Mouse (Mus musculus): ENCODE data around the gene Spint1. TPM values are rescaled to one million over a fixed set of nuclear protein-coding genes. Genes with fewer than 3 reads are reported as not detected.

Spint1 gene
- polyA plus RNA-seq (2016; fragmentation: Nextera tagmentation; extraction: Ambion mirVana), result 2.0 and 2.1 TPM in 2 replicates

DNA sequence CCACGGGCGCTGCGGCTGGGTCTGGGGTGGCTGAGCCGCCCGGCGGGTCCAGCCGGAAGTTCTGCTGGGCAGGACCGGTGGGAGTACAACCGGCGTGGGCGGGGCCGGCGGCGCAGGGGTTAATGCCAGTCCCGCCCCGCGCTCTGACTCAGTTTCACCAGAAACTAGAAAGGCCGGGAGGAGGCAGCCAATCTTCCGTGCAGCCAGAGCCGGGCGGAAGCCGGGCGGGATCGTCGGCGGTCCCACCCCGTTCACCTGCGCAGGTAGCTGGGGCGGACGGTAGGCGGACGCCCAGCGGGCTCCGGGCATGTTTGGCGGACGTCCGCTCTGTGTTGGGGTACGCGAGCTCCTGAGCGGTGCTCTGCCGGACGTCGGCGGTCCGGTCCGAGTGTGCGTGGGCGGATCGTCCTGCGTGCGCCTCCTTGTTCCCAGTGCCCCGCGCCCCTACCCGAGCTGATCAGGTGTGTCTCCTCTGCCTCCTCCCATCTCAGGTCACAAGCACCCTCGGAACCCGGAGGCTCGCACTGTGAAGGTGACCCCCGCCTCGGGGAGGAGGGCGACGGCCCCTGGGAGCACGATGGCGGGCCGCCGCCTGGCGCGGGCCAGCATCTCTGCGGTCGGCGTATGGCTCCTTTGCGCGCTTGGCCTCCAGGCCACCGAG, at the start of gene Spint1:
Gene Spint1 (plus strand): TSS at position 153 of the 661 bp plus-strand sequence.
- Histone ChIP-seq H3K4me3 (replicated peaks) (peak within 1 kb of the TSS; percentile 44), H3K27ac (no peak within 1 kb of the TSS), H3K4me2 (peak within 1 kb of the TSS; percentile 62), H3K27me3 (peaks cover 74% of the 10 kb centered on the region), H3K9me3 (no peaks in the 10 kb centered on the region), H3K9ac (peak within 1 kb of the TSS; percentile 40; the same call in 1 of the 2 replicates), H3K36me3 (replicated peaks) (no peaks in the 10 kb centered on the region), H3K4me1 (peaks cover 14% of the 10 kb centered on the region)
- under 1% methylated on average over 69 of the region's 73 CpGs for WGBS
- no peak for ATAC-seq (ENCODE audit: low FRiP score)

DNA sequence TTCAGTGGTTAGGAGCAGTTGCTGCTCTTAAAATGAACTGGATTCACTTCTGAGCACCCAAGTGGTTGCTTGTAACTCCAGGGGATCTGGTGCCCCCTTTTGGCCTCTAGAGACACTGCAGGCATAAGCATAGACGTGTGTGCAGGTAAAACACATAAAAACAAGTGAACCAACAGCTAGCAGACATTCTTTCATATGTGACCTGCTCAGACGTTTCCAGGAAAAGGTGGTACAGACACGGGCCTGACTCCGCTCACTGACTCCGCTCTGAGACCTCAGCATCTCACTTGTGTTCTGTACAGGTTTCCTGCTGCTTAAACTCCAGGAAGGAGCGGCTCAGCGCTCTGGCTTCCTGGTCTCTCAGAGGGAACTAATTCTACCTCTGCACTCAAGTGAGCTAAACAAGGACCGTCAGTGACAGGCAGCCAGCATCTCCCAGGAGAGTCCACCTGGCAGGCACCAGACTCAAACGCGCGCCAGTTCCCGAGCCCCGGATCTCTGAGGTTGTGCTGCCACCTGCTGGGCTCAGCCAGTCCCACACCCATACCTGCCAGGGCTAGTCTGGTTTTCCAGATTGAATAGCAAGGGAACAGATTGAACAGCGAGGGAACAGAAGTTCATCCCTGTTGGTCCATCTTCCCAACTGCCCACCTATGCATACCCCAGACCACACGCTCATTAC, 48.0 kb upstream of the Spint1 start:
- 6% methylated on average over 15 of the region's 15 CpGs for WGBS
- Histone ChIP-seq H3K27ac (no peak overlapping the region), H3K36me3 (replicated peaks) (peaks cover 18% of the 10 kb centered on the region), H3K9me3 (no peaks in the 10 kb centered on the region), H3K27me3 (no peaks in the 10 kb centered on the region), H3K9ac (no peak overlapping the region), H3K4me1 (peaks cover 5% of the 10 kb centered on the region; the same call in 1 of the 2 replicates), H3K4me2 (peak overlapping the region; percentile 59), H3K4me3 (replicated peaks) (peak overlapping the region; percentile 25)
- peak; percentile 84 for ATAC-seq (ENCODE audit: low FRiP score)

DNA sequence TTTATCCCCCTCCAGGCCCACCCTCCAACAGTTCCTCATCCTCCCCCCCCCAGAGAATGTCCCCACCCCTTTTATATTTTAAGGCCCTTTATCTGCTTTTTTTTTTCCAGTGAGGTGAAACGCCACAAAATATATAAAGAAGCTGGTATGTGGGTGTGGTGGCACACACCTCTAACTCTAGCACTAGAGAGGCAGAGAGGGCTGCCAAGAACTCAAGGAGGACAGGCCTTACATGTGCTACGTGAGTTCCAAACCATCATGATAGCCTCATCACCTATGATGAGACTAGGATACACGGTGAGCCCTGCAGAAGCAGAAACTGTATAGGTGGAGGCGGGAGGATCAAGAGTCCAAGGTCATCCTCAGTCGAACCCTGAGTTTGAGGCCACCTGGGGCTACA, 46.2 kb upstream of the Spint1 start:
- Histone ChIP-seq H3K9ac (no peak overlapping the region), H3K27me3 (no peaks in the 10 kb centered on the region), H3K4me2 (no peak overlapping the region), H3K4me3 (replicated peaks) (no peak overlapping the region), H3K27ac (no peak overlapping the region), H3K36me3 (replicated peaks) (peaks cover 3% of the 10 kb centered on the region), H3K9me3 (no peaks in the 10 kb centered on the region), H3K4me1 (peaks cover 5% of the 10 kb centered on the region; the same call in 1 of the 2 replicates)
- WGBS, result 88% methylated on average over 5 of the region's 5 CpGs
- no peak for ATAC-seq (ENCODE audit: low FRiP score)

DNA sequence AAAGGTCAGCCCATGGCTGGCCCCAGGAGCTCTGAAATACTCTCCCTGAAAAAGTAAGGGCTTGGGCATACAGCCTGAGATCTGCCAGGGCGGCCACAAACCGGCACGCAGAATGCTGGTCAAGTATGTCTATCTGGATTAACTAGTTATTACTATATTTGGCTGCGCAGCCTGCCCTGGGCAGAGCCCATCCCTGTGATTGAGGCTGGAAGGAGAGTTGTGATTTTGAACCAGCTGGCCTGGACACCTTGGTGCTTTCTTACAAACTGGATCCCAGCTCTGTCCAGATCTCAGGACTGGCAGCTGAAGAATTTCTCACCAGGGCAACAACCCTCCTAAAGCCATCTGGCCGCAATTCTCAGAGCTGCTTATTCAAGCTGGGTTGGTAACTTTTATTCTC, 43.0 kb upstream of the Spint1 start:
- Histone ChIP-seq H3K36me3 (replicated peaks) (no peaks in the 10 kb centered on the region), H3K4me3 (replicated peaks) (no peak overlapping the region), H3K27ac (no peak overlapping the region), H3K4me1 (peaks cover 13% of the 10 kb centered on the region; the same call in 1 of the 2 replicates), H3K9ac (no peak overlapping the region), H3K9me3 (no peaks in the 10 kb centered on the region), H3K27me3 (no peaks in the 10 kb centered on the region), H3K4me2 (no peak overlapping the region)
- 91% methylated on average over 5 of the region's 5 CpGs for WGBS
- no peak for ATAC-seq (ENCODE audit: low FRiP score)

DNA sequence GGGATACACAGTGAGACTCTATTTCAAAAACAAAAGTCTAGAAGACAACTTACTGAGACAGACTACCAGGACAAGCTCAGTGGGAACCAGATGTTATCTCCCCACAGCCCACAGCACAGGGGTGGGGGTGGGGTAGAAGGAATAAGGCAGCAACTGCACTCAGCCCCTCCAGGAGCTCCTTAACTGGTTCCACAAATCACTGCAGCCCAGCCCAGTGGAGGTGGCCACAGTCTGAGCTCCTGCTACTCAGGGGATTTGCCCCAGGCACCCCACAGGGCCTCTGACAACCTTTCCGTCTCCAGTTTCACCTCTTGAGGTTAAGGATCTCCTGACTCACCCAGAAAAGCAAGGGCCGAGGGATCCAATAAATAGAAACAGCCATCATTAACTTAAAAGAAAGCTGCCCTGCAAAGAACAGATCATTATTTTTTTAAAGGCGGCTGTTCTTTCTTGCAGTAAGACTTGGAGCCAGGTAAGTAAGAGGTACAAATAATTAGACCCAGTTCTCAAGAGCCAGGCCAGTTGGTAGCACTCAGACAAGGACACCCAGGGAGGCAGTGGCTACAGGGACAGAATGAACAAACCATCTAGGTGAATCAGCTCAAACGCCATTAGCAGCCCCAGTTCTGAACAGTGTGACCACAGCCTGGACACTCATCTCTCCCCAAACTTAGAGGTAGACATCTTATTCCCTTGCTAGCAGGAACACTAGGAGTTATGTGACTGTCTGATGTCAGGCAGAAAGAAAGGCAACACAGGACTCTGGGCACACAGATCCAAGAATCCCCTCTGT, 40.6 kb upstream of the Spint1 start:
- Histone ChIP-seq H3K4me3 (replicated peaks) (no peak overlapping the region), H3K4me1 (peaks cover 12% of the 10 kb centered on the region; the same call in 1 of the 2 replicates), H3K4me2 (no peak overlapping the region), H3K36me3 (replicated peaks) (no peaks in the 10 kb centered on the region), H3K27ac (no peak overlapping the region), H3K27me3 (no peaks in the 10 kb centered on the region), H3K9me3 (no peaks in the 10 kb centered on the region), H3K9ac (no peak overlapping the region)
- 23% methylated on average over 4 of the region's 4 CpGs for WGBS
- no peak for ATAC-seq (ENCODE audit: low FRiP score)

DNA sequence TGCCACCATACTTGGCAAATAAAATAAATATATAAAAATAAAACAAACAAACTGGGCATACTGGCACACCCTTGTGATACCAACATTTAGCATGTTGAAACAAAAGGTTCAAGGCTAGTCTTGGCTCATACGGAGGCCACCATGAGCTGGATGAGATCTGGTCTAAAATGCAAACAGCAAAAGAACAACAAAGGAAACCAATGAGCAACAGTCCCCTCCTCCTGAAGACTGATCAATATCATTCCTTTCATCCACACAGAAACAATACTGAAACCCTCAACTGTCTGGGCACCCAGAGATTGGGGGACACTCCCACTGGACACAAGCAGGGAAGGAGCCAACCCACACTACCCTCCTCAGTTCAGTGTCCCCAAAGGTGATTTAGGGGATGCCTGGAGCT, 39.7 kb upstream of the Spint1 start:
- no peak for ATAC-seq (ENCODE audit: low FRiP score)
- Histone ChIP-seq H3K4me2 (no peak overlapping the region), H3K4me1 (peaks cover 12% of the 10 kb centered on the region; the same call in 1 of the 2 replicates), H3K4me3 (replicated peaks) (no peak overlapping the region), H3K9me3 (no peaks in the 10 kb centered on the region), H3K27ac (no peak overlapping the region), H3K27me3 (no peaks in the 10 kb centered on the region), H3K36me3 (replicated peaks) (no peaks in the 10 kb centered on the region), H3K9ac (no peak overlapping the region)
- WGBS, result 97% methylated on average over 1 of the region's 1 CpGs

DNA sequence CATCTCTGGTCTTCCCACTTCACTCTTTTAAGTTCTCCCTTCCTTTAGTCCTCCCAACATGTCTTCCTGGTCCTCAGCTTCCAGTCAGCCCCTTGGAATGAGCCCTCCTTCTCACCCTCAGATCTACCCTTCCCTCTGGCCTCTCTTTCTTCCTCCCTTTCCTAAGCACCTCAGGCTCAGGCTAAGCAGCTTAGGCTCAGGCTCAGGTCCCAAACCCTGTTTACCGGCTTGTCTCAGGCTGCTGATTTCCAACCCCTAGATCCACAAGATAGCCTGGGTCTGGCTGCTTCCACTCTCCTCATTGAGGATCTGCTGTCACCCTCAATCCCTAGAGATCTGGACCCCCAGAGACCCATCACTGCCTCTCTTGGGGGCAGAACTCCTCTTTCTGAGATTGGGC, 39.1 kb upstream of the Spint1 start:
- no peak overlapping the region for H3K4me2 ChIP-seq
- H3K27me3 ChIP-seq, result no peaks in the 10 kb centered on the region
- H3K9ac ChIP-seq, result no peak overlapping the region; the same call in 1 of the 2 replicates
- H3K4me1 ChIP-seq, result peaks cover 17% of the 10 kb centered on the region
- H3K27ac ChIP-seq, result no peak overlapping the region
- H3K36me3 ChIP-seq (replicated peaks), result no peaks in the 10 kb centered on the region
- H3K4me3 ChIP-seq (replicated peaks), result no peak overlapping the region
- 14% methylated on average over 1 of the region's 1 CpGs for WGBS
- ATAC-seq (ENCODE audit: low FRiP score), result no peak
- H3K9me3 ChIP-seq, result no peaks in the 10 kb centered on the region

DNA sequence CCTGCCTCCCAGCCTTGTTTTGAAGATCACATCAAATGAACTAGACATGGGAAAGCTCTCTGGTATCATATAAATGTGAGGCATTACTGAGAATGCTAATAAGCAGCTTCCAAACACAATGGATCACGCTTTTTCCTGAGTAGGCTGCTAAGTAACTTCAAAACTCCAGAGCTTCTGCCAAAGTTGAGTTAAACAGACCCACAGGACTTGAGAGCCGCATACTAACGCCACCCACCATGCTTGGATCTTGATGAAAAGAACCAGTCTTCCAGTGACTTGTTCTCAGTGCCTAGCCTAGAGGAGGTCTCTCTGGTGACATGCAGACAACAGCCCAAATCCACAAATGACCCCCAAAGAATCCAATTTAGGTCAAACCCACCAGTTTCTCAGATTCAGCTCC, 38.2 kb upstream of the Spint1 start:
- peaks cover 24% of the 10 kb centered on the region for H3K4me1 ChIP-seq
- WGBS, result 49% methylated on average over 3 of the region's 3 CpGs
- H3K36me3 ChIP-seq (replicated peaks), result no peaks in the 10 kb centered on the region
- H3K4me2 ChIP-seq, result no peak overlapping the region
- no peak overlapping the region for H3K4me3 ChIP-seq (replicated peaks)
- no peak overlapping the region for H3K27ac ChIP-seq
- no peak overlapping the region for H3K9ac ChIP-seq
- no peaks in the 10 kb centered on the region for H3K27me3 ChIP-seq
- no peak for ATAC-seq (ENCODE audit: low FRiP score)
- no peaks in the 10 kb centered on the region for H3K9me3 ChIP-seq

DNA sequence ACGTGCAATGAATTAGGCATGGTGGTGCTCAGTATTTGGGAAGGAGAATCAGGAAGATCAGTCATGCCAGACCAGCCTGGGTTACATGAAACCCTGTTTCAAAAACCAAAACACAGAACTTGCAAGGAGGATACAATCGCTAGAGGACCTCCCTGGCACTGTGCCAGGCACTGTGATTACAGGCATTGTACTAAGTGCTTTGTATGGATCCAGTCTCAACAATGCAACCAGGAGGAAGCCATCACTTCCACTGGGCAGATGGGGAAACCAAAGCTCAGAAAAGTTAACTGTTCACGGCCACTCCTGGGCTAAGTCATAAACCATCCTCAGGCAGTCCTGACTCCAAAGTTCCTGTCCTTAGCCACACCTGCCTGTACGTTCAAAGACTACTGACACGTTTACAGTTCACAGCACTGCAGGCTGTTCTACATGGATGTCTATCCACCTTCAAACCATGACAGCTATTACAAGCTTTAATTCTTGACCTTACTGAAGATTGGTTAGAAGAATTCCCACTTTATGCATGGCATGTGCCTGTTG, 34.2 kb upstream of the Spint1 start:
- Histone ChIP-seq H3K9ac (no peak overlapping the region), H3K36me3 (replicated peaks) (no peaks in the 10 kb centered on the region), H3K4me2 (no peak overlapping the region), H3K27me3 (no peaks in the 10 kb centered on the region), H3K4me1 (peaks cover 28% of the 10 kb centered on the region), H3K27ac (no peak overlapping the region), H3K4me3 (replicated peaks) (no peak overlapping the region), H3K9me3 (no peaks in the 10 kb centered on the region)
- no peak for ATAC-seq (ENCODE audit: low FRiP score)
- WGBS, result 69% methylated on average over 5 of the region's 5 CpGs

DNA sequence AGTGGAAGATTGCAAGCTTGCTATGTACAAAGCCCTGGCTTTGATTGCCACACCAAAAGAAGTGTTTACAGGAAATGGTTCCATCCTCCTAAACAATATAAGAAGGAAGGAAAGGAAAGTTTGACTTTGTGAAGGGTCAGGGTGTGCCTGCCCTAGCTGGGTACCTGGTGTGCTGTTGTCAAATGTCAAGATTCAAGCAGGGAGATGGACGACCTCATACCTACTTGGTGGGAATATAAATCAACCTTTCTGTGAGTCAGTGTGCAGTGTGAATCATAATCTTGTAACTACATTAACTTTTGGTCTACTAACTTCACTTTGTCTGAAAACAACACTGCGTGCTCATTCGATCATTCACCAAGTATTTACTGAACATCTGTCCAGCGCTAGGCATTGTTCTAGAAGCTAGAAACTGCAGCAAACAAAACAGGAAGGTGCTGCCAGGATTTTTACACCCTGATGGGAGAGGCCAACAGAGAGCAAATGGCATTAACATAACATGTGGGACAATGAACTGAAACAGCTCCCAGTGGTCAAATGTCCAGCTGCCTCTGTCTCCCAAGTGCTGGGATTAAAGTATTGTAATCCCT, 33.2 kb upstream of the Spint1 start:
- Histone ChIP-seq H3K36me3 (replicated peaks) (no peaks in the 10 kb centered on the region), H3K9ac (no peak overlapping the region), H3K4me2 (no peak overlapping the region), H3K27ac (no peak overlapping the region), H3K4me1 (peaks cover 24% of the 10 kb centered on the region), H3K9me3 (no peaks in the 10 kb centered on the region), H3K27me3 (no peaks in the 10 kb centered on the region), H3K4me3 (replicated peaks) (no peak overlapping the region)
- WGBS, result 80% methylated on average over 4 of the region's 4 CpGs
- no peak for ATAC-seq (ENCODE audit: low FRiP score)

DNA sequence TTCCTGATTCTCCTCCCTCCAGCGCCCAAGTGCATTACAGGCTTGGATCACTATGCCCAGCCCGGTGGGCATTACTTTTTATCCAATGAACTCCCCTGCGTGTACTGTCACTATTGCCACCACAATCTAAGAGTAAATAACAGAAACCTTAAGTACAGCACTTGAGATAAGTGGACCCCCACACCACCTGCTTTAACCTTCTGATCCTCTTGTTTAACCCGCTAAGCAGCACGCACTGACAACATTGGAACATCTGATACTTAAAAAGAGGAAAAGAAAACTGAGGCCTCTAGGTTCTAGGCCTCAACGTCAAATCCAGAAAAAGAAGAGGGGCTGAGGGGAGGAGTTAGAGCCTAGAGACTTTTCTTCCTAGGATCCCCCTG, 29.2 kb upstream of the Spint1 start:
- Histone ChIP-seq H3K4me2 (peak overlapping the region; percentile 70), H3K27me3 (no peaks in the 10 kb centered on the region), H3K9me3 (no peaks in the 10 kb centered on the region), H3K27ac (peak overlapping the region; percentile 87), H3K4me1 (peaks cover 26% of the 10 kb centered on the region), H3K36me3 (replicated peaks) (peaks cover 24% of the 10 kb centered on the region), H3K4me3 (replicated peaks) (peak overlapping the region; percentile 74), H3K9ac (peak overlapping the region; percentile 79)
- no peak; the same call in 1 of the 2 replicates for ATAC-seq (ENCODE audit: low FRiP score)
- WGBS, result 20% methylated on average over 6 of the region's 6 CpGs

All from forebrain, embryonic 12.5 days (tissue).